Mouse (Mus musculus): ENCODE measurements around the gene Calhm5. TPM values are rescaled to one million over a fixed set of nuclear protein-coding genes. Genes with fewer than 3 reads are reported as not detected.
A peak's percentile ranks its signal among the peaks of the same experiment; 100 is the strongest.

Gene Calhm5
- 0.69 and 0.92 TPM in 2 replicates for polyA plus RNA-seq (2015; fragmentation: Nextera tagmentation; extraction: Ambion mirVana)

DNA sequence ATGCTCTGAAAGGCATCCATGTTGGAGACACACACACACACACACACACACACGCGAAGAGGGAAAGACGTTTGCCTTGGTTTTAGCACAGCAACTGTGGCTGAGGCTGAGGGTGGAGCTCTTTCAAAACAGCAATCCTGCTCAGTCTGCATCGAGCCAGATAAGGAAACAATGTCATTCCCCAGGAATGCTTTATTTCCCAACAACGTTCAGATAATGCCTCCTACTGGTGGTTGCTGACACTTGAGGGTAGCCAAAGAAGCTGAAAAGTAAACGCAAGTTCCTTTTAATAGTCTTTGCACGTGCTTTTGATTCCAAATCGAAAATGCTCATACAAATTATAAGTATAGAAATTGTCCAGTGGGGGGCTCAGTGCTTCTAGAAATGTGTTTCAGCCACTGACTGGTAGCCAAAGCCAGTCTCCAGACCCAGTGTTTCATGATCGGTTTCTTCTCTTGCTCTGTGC lies at the start of gene Calhm5:
Calhm5 (minus strand) TSS at position 102 of the 466 bp plus-strand sequence.
- H3K4me1 ChIP-seq (ENCODE audit: control insufficient read depth, insufficient read depth, low read length), result no peaks in the 10 kb centered on the region
- ATAC-seq, result peak; percentile 82
- no peak within 1 kb of the TSS for H3K27ac ChIP-seq (ENCODE audit: low read length)
- no peaks in the 10 kb centered on the region for H3K9me3 ChIP-seq (replicated peaks; ENCODE audit: control insufficient read depth, low read length, poor library complexity, severe bottlenecking)
- peak within 1 kb of the TSS; percentile 44 for H3K4me2 ChIP-seq (ENCODE audit: low read length)
- H3K9ac ChIP-seq (ENCODE audit: low read depth, low read length), result no peak within 1 kb of the TSS
- H3K36me3 ChIP-seq (ENCODE audit: control insufficient read depth, insufficient read depth, low read length), result no peaks in the 10 kb centered on the region
- peak within 1 kb of the TSS; percentile 26 for H3K4me3 ChIP-seq (ENCODE audit: low read depth, low read length)
- no peaks in the 10 kb centered on the region for H3K27me3 ChIP-seq (ENCODE audit: control insufficient read depth, insufficient read depth, low read depth, low read length)
- WGBS, result 22% methylated on average over 9 of the region's 9 CpGs

DNA sequence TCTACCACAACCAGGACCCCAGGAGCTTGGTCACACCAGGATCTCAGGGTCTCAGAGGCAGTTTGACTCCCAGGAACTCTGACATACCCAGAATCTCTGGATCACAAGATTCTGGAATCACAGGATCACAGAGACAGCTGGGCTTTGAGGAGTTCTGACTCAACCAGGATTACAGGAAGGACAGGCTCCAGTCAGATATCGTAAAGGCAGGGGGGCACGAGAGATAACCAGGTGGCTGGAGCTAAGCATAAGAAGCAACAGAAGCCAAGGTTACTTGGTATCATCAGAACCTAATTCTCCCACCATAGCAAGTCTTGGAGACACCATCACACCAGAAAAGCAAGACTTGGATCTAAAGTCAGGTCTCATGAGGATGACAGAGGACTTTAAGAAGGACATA lies 45.4 kb upstream of the Calhm5 start:
- no peak overlapping the region for H3K27ac ChIP-seq (ENCODE audit: low read length)
- H3K9ac ChIP-seq (ENCODE audit: low read depth, low read length), result no peak overlapping the region
- no peak overlapping the region for H3K4me2 ChIP-seq (ENCODE audit: low read length)
- WGBS, result 96% methylated on average over 2 of the region's 2 CpGs
- no peaks in the 10 kb centered on the region for H3K36me3 ChIP-seq (ENCODE audit: control insufficient read depth, insufficient read depth, low read length)
- no peaks in the 10 kb centered on the region for H3K27me3 ChIP-seq (ENCODE audit: control insufficient read depth, insufficient read depth, low read depth, low read length)
- H3K4me1 ChIP-seq (ENCODE audit: control insufficient read depth, insufficient read depth, low read length), result no peaks in the 10 kb centered on the region
- H3K4me3 ChIP-seq (ENCODE audit: low read depth, low read length), result no peak overlapping the region
- no peak for ATAC-seq
- peaks cover 3% of the 10 kb centered on the region; the same call in 1 of the 2 replicates for H3K9me3 ChIP-seq (replicated peaks; ENCODE audit: control insufficient read depth, low read length, poor library complexity, severe bottlenecking)

DNA sequence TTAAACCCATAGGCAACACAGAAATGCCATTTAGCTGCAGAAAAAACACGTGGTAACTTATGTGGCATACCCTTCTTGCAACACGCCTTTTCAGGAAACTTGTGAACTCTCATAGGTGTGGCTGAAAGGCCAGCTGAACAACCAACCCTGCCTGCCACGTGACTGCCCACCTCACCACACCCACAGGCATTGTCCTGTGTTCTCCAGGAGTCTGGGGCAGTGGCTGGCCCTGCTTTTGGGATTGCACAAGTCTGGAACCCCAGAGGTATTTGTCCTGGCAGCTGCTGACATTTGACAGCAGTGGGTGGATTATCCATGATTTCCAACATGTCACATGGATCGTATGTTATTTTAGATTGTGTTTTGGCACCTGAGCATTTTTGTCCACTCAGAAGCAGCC lies 43.4 kb upstream of the Calhm5 start:
- no peaks in the 10 kb centered on the region for H3K27me3 ChIP-seq (ENCODE audit: control insufficient read depth, insufficient read depth, low read depth, low read length)
- peaks cover 3% of the 10 kb centered on the region; the same call in 1 of the 2 replicates for H3K9me3 ChIP-seq (replicated peaks; ENCODE audit: control insufficient read depth, low read length, poor library complexity, severe bottlenecking)
- no peak overlapping the region for H3K27ac ChIP-seq (ENCODE audit: low read length)
- H3K4me3 ChIP-seq (ENCODE audit: low read depth, low read length), result no peak overlapping the region
- ATAC-seq, result no peak
- WGBS, result 73% methylated on average over 4 of the region's 4 CpGs
- H3K4me2 ChIP-seq (ENCODE audit: low read length), result no peak overlapping the region
- no peak overlapping the region for H3K9ac ChIP-seq (ENCODE audit: low read depth, low read length)
- H3K4me1 ChIP-seq (ENCODE audit: control insufficient read depth, insufficient read depth, low read length), result no peaks in the 10 kb centered on the region
- no peaks in the 10 kb centered on the region for H3K36me3 ChIP-seq (ENCODE audit: control insufficient read depth, insufficient read depth, low read length)

- Histone ChIP-seq H3K9me3 (replicated peaks; ENCODE audit: control insufficient read depth, low read length, poor library complexity, severe bottlenecking) (no peaks in the 10 kb centered on the region; the same call in 1 of the 2 replicates), H3K4me1 (ENCODE audit: control insufficient read depth, insufficient read depth, low read length) (no peaks in the 10 kb centered on the region), H3K9ac (ENCODE audit: low read depth, low read length) (no peak overlapping the region), H3K27me3 (ENCODE audit: control insufficient read depth, insufficient read depth, low read depth, low read length) (no peaks in the 10 kb centered on the region), H3K4me2 (ENCODE audit: low read length) (no peak overlapping the region), H3K27ac (ENCODE audit: low read length) (no peak overlapping the region), H3K4me3 (ENCODE audit: low read depth, low read length) (no peak overlapping the region), H3K36me3 (ENCODE audit: control insufficient read depth, insufficient read depth, low read length) (no peaks in the 10 kb centered on the region)
- ATAC-seq, result no peak
- 66% methylated on average over 6 of the region's 6 CpGs for WGBS
These were observed 41.7 kb upstream of the Calhm5 start for GRCm38 (mm10) chr10:34138027-34138426.

GRCm38 (mm10) chr10:34136432-34136831 lies 40.1 kb upstream of the Calhm5 start:
- no peak overlapping the region for H3K4me2 ChIP-seq (ENCODE audit: low read length)
- WGBS, result 21% methylated on average over 6 of the region's 6 CpGs

GRCm38 (mm10) chr10:34131356-34131755 lies 35.0 kb upstream of the Calhm5 start:
- Histone ChIP-seq H3K4me2 (ENCODE audit: low read length) (no peak overlapping the region), H3K36me3 (ENCODE audit: control insufficient read depth, insufficient read depth, low read length) (no peaks in the 10 kb centered on the region), H3K9ac (ENCODE audit: low read depth, low read length) (no peak overlapping the region), H3K27ac (ENCODE audit: low read length) (no peak overlapping the region), H3K4me1 (ENCODE audit: control insufficient read depth, insufficient read depth, low read length) (peaks cover 2% of the 10 kb centered on the region; the same call in 1 of the 2 replicates), H3K27me3 (ENCODE audit: control insufficient read depth, insufficient read depth, low read depth, low read length) (no peaks in the 10 kb centered on the region), H3K4me3 (ENCODE audit: low read depth, low read length) (no peak overlapping the region), H3K9me3 (replicated peaks; ENCODE audit: control insufficient read depth, low read length, poor library complexity, severe bottlenecking) (no peaks in the 10 kb centered on the region)
- ATAC-seq, result no peak
- WGBS, result 88% methylated on average over 2 of the region's 2 CpGs

More at GRCm38 (mm10) chr10:34136432-34136831, 40.1 kb upstream of the Calhm5 start:
- no peaks in the 10 kb centered on the region; the same call in 1 of the 2 replicates for H3K9me3 ChIP-seq (replicated peaks; ENCODE audit: control insufficient read depth, low read length, poor library complexity, severe bottlenecking)
- H3K27me3 ChIP-seq (ENCODE audit: control insufficient read depth, insufficient read depth, low read depth, low read length), result no peaks in the 10 kb centered on the region
- no peak for ATAC-seq
- H3K9ac ChIP-seq (ENCODE audit: low read depth, low read length), result no peak overlapping the region
- H3K27ac ChIP-seq (ENCODE audit: low read length), result no peak overlapping the region
- H3K4me3 ChIP-seq (ENCODE audit: low read depth, low read length), result no peak overlapping the region
- no peaks in the 10 kb centered on the region for H3K36me3 ChIP-seq (ENCODE audit: control insufficient read depth, insufficient read depth, low read length)
- no peaks in the 10 kb centered on the region for H3K4me1 ChIP-seq (ENCODE audit: control insufficient read depth, insufficient read depth, low read length)

DNA sequence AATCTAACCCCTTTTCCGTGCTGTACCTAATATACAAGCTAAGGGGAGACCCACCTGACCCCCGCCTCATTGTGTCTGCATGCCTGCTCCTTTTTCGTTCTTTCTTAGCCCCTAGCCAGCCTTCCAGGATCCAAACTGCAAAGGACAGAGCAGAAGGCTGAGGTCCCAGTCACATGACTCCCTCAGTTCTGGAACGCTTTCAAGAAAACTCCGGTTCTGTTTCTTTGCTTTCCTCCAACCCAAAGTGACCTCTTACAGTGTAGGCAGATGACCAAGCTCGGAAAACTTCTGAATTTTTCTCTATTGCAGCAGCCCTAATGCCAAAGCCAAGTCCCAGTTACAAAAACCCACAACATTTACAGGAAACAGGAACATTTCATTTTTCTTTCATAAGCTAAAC lies 32.1 kb upstream of the Calhm5 start:
- H3K9me3 ChIP-seq (replicated peaks; ENCODE audit: control insufficient read depth, low read length, poor library complexity, severe bottlenecking), result no peaks in the 10 kb centered on the region; the same call in 1 of the 2 replicates
- WGBS, result 88% methylated on average over 6 of the region's 6 CpGs

GRCm38 (mm10) chr10:34127392-34128378 lies 31.4 kb upstream of the Calhm5 start, which contains the start of gene Calhm6:
TSS of gene Calhm6 (minus strand) at chr10:34127984.
- Histone ChIP-seq H3K4me1 (ENCODE audit: control insufficient read depth, insufficient read depth, low read length) (peaks cover 2% of the 10 kb centered on the region; the same call in 1 of the 2 replicates), H3K4me3 (ENCODE audit: low read depth, low read length) (peak within 1 kb of the TSS; percentile 51), H3K36me3 (ENCODE audit: control insufficient read depth, insufficient read depth, low read length) (no peaks in the 10 kb centered on the region), H3K4me2 (ENCODE audit: low read length) (peak within 1 kb of the TSS; percentile 70), H3K9ac (ENCODE audit: low read depth, low read length) (peak within 1 kb of the TSS; percentile 66), H3K27me3 (ENCODE audit: control insufficient read depth, insufficient read depth, low read depth, low read length) (no peaks in the 10 kb centered on the region), H3K27ac (ENCODE audit: low read length) (no peak within 1 kb of the TSS), H3K9me3 (replicated peaks; ENCODE audit: control insufficient read depth, low read length, poor library complexity, severe bottlenecking) (no peaks in the 10 kb centered on the region; the same call in 1 of the 2 replicates)
- ATAC-seq, result peak; percentile 94
- 15% methylated on average over 44 of the region's 44 CpGs for WGBS

More for the DNA sequence above, 32.1 kb upstream of the Calhm5 start:
- Histone ChIP-seq H3K4me2 (ENCODE audit: low read length) (no peak overlapping the region), H3K4me3 (ENCODE audit: low read depth, low read length) (no peak overlapping the region), H3K4me1 (ENCODE audit: control insufficient read depth, insufficient read depth, low read length) (peaks cover 2% of the 10 kb centered on the region; the same call in 1 of the 2 replicates), H3K36me3 (ENCODE audit: control insufficient read depth, insufficient read depth, low read length) (no peaks in the 10 kb centered on the region), H3K27ac (ENCODE audit: low read length) (no peak overlapping the region), H3K9ac (ENCODE audit: low read depth, low read length) (no peak overlapping the region), H3K27me3 (ENCODE audit: control insufficient read depth, insufficient read depth, low read depth, low read length) (no peaks in the 10 kb centered on the region)
- ATAC-seq, result no peak

DNA sequence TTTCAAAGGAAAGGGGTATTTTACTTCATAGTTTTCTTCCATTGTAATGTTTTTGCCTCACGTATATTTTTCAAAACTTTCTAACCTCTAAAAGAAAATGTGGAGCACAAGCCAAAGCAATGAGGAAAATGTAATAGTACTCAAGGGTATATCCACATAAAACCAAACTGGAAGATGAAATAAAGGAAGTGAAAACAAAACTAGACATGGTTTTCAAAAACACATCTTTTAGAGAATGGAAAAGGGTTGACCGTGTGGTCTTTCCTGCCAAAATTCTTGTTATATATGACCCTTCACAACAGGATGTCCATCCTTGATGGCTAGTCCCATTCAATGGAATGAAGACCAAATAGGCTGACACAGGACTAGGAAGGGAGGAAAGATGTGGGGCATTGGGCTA lies 22.1 kb upstream of the Calhm5 start:
- ATAC-seq, result no peak
- Histone ChIP-seq H3K27ac (ENCODE audit: low read length) (no peak overlapping the region), H3K4me1 (ENCODE audit: control insufficient read depth, insufficient read depth, low read length) (no peaks in the 10 kb centered on the region), H3K4me2 (ENCODE audit: low read length) (no peak overlapping the region), H3K4me3 (ENCODE audit: low read depth, low read length) (no peak overlapping the region), H3K36me3 (ENCODE audit: control insufficient read depth, insufficient read depth, low read length) (no peaks in the 10 kb centered on the region), H3K9me3 (replicated peaks; ENCODE audit: control insufficient read depth, low read length, poor library complexity, severe bottlenecking) (no peaks in the 10 kb centered on the region), H3K27me3 (ENCODE audit: control insufficient read depth, insufficient read depth, low read depth, low read length) (no peaks in the 10 kb centered on the region), H3K9ac (ENCODE audit: low read depth, low read length) (no peak overlapping the region)
- WGBS, result 96% methylated on average over 2 of the region's 2 CpGs
